Mouse (Mus musculus) heart, adult 8-10 months (tissue): ENCODE measurements around the gene Clec2g. TPM values are rescaled to one million over a fixed set of nuclear protein-coding genes. Genes with fewer than 3 reads are reported as not detected.
"Not testable (repeated sequence)": the region's sequence is repeated elsewhere in the genome, so short reads cannot be mapped to it uniquely, and the experiment has no call there.

Experiments
- DNase-seq: peaks from one replicate; pipeline ENCODE4 v3.0.0; 2022; ENCODE audit warnings: low spot score
- total RNA-seq, 4 experiments: library from RNA; stranded (reverse); gene quantifications; 2 replicates each; pipeline ENCODE4 v1.2.4; 2022

Clec2g gene
- total RNA-seq, 4 experiments from 2014 or later: 1.2 to 2.7 (median 1.3) TPM

- no peak for DNase-seq
Observed at GRCm38 (mm10) chr6:128971394-128972039, 37.3 kb downstream of the Clec2g start.

- DNase-seq: no peak
Observed at GRCm38 (mm10) chr6:128972156-128972555, 38.0 kb downstream of the Clec2g start.

- no peak for DNase-seq
Observed at GRCm38 (mm10) chr6:128972687-128973438, 38.7 kb downstream of the Clec2g start.

- no peak for DNase-seq
Observed at GRCm38 (mm10) chr6:128973439-128973697, 39.2 kb downstream of the Clec2g start.

GRCm38 (mm10) chr6:128974850-128975249 is 40.7 kb downstream of the Clec2g start:
- DNase-seq: not testable (repeated sequence)

GRCm38 (mm10) chr6:128976194-128976593 is 42.0 kb downstream of the Clec2g start:
- no peak for DNase-seq

GRCm38 (mm10) chr6:128981951-128982541 is 47.9 kb downstream of the Clec2g start:
- not testable (repeated sequence) for DNase-seq

- no peak for DNase-seq
Observed at GRCm38 (mm10) chr6:128992337-128992736, 58.2 kb downstream of the Clec2g start.

GRCm38 (mm10) chr6:128992753-128993152 is 58.6 kb downstream of the Clec2g start:
- no peak for DNase-seq

GRCm38 (mm10) chr6:128993221-128993620 is 59.0 kb downstream of the Clec2g start:
- DNase-seq: no peak

- DNase-seq: no peak
Observed at GRCm38 (mm10) chr6:128994336-128994735, 60.2 kb downstream of the Clec2g start.

- DNase-seq: no peak
Observed at GRCm38 (mm10) chr6:128994742-128995141, 60.6 kb downstream of the Clec2g start.

- DNase-seq: no peak
Observed at GRCm38 (mm10) chr6:128995250-128996053, 61.3 kb downstream of the Clec2g start.

GRCm38 (mm10) chr6:128996054-128996767 is 62.0 kb downstream of the Clec2g start:
- no peak for DNase-seq

GRCm38 (mm10) chr6:128996768-128997442 is 62.7 kb downstream of the Clec2g start:
- DNase-seq: no peak

GRCm38 (mm10) chr6:129001392-129001791 is 67.2 kb downstream of the Clec2g start:
- DNase-seq: no peak

GRCm38 (mm10) chr6:129008552-129008951 is 74.4 kb downstream of the Clec2g start:
- DNase-seq: no peak

- not testable (repeated sequence) for DNase-seq
Observed at GRCm38 (mm10) chr6:129009846-129010504, 75.8 kb downstream of the Clec2g start.

GRCm38 (mm10) chr6:129010505-129010873 is 76.3 kb downstream of the Clec2g start:
- no peak for DNase-seq

- not testable (repeated sequence) for DNase-seq
Observed at GRCm38 (mm10) chr6:129012012-129012411, 77.8 kb downstream of the Clec2g start.
